ENCODE assay signal across 9 mouse cellular contexts in genomic region chr7:111692641-111693261, GRCm38 (mm10).
DNase-seq lines count a peak whose midpoint lies in the region; ATAC-seq lines count a peak whose summit lies in the region.
"Had no signal": no experiment of that assay in that cellular context is flagged by ENCODE, and none has a peak within 500 bp of the region (broad histone marks: within the 10 kb centered on the region; RNA-seq: fewer than 3 reads in every experiment).

No protein-coding gene starts in this region.

- H3K4me2 ChIP-seq in heart, embryonic 11.5 days = no peak overlapping the region
- no peak overlapping the region for H3K4me2 ChIP-seq in midbrain, embryonic 15.5 days
- H3K4me2 ChIP-seq: lung, embryonic 14.5 days had no signal

- no peak for ATAC-seq in heart, embryonic 11.5 days (replicated peaks; ENCODE audit: insufficient number of reproducible peaks, low FRiP score, low TSS enrichment)
- peak; percentile 54; the same call in 1 of the 2 replicates for ATAC-seq in midbrain, embryonic 15.5 days (replicated peaks)

- H3K27ac ChIP-seq in forebrain, embryonic 10.5 days = peak overlapping the region; percentile 63
- H3K27ac ChIP-seq in heart, embryonic 11.5 days (ENCODE audit: low read depth, low read length) = 0 out of 2 replicates have a peak overlapping the region, but pooled peaks have one; percentile 46
- H3K27ac ChIP-seq in midbrain, embryonic 15.5 days = no peak overlapping the region
- no peak overlapping the region for H3K27ac ChIP-seq in limb, embryonic 10.5 days

- peaks cover 10% of the 10 kb centered on the region for H3K4me1 ChIP-seq in forebrain, embryonic 10.5 days
- 0 out of 2 replicates have a peak, but pooled peaks cover 12% of the 10 kb centered on the region for H3K4me1 ChIP-seq in heart, embryonic 11.5 days (ENCODE audit: control insufficient read depth, insufficient read depth, low read length)
- no peaks in the 10 kb centered on the region for H3K4me1 ChIP-seq in midbrain, embryonic 15.5 days
- H3K4me1 ChIP-seq in limb, embryonic 10.5 days = peaks cover 6% of the 10 kb centered on the region; the same call in 1 of the 2 replicates

- no peaks in the 10 kb centered on the region for H3K9me3 ChIP-seq in forebrain, embryonic 10.5 days
- H3K9me3 ChIP-seq in heart, embryonic 11.5 days (replicated peaks; ENCODE audit: control insufficient read depth, low read length) = no peaks in the 10 kb centered on the region
- H3K9me3 ChIP-seq in midbrain, embryonic 15.5 days = no peaks in the 10 kb centered on the region
- no peaks in the 10 kb centered on the region for H3K9me3 ChIP-seq in limb, embryonic 10.5 days (replicated peaks)

- 81% methylated on average over 9 of the region's 9 CpGs for WGBS in forebrain, embryonic 10.5 days
- WGBS in heart, embryonic 11.5 days (ENCODE audit: insufficient replicate concordance) = 71% methylated on average over 9 of the region's 9 CpGs
- 58% methylated on average over 9 of the region's 9 CpGs for WGBS in midbrain, embryonic 15.5 days
- 88% methylated on average over 9 of the region's 9 CpGs for WGBS in limb, embryonic 10.5 days

- no peak overlapping the region for H3K9ac ChIP-seq in heart, embryonic 11.5 days (ENCODE audit: low read depth, low read length)
- no peak overlapping the region for H3K9ac ChIP-seq in midbrain, embryonic 15.5 days
- H3K9ac ChIP-seq: lung, embryonic 14.5 days had no signal

- no peak overlapping the region for H3K4me3 ChIP-seq in forebrain, embryonic 10.5 days
- no peak overlapping the region for H3K4me3 ChIP-seq in heart, embryonic 11.5 days (ENCODE audit: low read depth, low read length)
- no peak overlapping the region for H3K4me3 ChIP-seq in midbrain, embryonic 15.5 days
- no peak overlapping the region for H3K4me3 ChIP-seq in limb, embryonic 10.5 days

- no peaks in the 10 kb centered on the region for H3K36me3 ChIP-seq in forebrain, embryonic 10.5 days (replicated peaks)
- H3K36me3 ChIP-seq in heart, embryonic 11.5 days (ENCODE audit: control insufficient read depth, insufficient read depth, low read length) = no peaks in the 10 kb centered on the region
- H3K36me3 ChIP-seq in midbrain, embryonic 15.5 days (replicated peaks) = no peaks in the 10 kb centered on the region
- no peaks in the 10 kb centered on the region for H3K36me3 ChIP-seq in limb, embryonic 10.5 days

- peak; percentile 40 for DNase-seq in cerebellum, adult 11 months
- DNase-seq in forebrain, embryonic 10.5 days (ENCODE audit: extremely low spot score, low spot score) = no peak
- peak; percentile 50 to 69 for DNase-seq in layer of hippocampus, postnatal 14 days (ENCODE audit: low spot score in 2 of 2)
- no peak for DNase-seq in limb, embryonic 10.5 days (ENCODE audit: low spot score)
- no peak for DNase-seq in urinary bladder, adult 18-20 months (ENCODE audit: low spot score in 2 of 2)
- DNase-seq in urinary bladder, postnatal 25 days (ENCODE audit: low spot score) = no peak
- DNase-seq: lung, embryonic 14.5 days had no signal

- H3K27me3 ChIP-seq in forebrain, embryonic 10.5 days (ENCODE audit: poor library complexity, severe bottlenecking) = no peaks in the 10 kb centered on the region
- no peaks in the 10 kb centered on the region for H3K27me3 ChIP-seq in heart, embryonic 11.5 days (ENCODE audit: control insufficient read depth, insufficient read depth, low read length)
- H3K27me3 ChIP-seq in midbrain, embryonic 15.5 days (replicated peaks) = no peaks in the 10 kb centered on the region
- no peaks in the 10 kb centered on the region for H3K27me3 ChIP-seq in limb, embryonic 10.5 days (ENCODE audit: low read depth, poor library complexity, severe bottlenecking)

Comparison
In these comparisons a context has a peak if more than half of its experiments do, and no peak if none do; other contexts are left out.
1. DNase-seq: peak in cerebellum, adult 11 months (single experiment) and layer of hippocampus, postnatal 14 days (2 of 2); none in forebrain, embryonic 10.5 days (single experiment), limb, embryonic 10.5 days (single experiment), urinary bladder, adult 18-20 months (0 of 2) and urinary bladder, postnatal 25 days (single experiment).
2. H3K27ac ChIP-seq: peak in forebrain, embryonic 10.5 days (single experiment) and heart, embryonic 11.5 days (single experiment); none in midbrain, embryonic 15.5 days (single experiment) and limb, embryonic 10.5 days (single experiment).